8 mouse cellular contexts compared by ENCODE assay signal in genomic region chr19:4838526-4839140, GRCm38 (mm10). TPM values are rescaled to one million over a fixed set of nuclear protein-coding genes. Genes with fewer than 3 reads are reported as not detected.
DNase-seq lines count a peak whose midpoint lies in the region; ATAC-seq and TF ChIP-seq lines count a peak whose summit lies in the region.

No protein-coding gene starts in this region.

- DNase-seq in kidney, postnatal 25 days: no peak
- no peak for DNase-seq in Patski (ENCODE audit: low read depth, low spot score)
- no peak for DNase-seq in urinary bladder, postnatal 10 days (ENCODE audit: low spot score)
- DNase-seq in urinary bladder, adult 2 months (ENCODE audit: low spot score): no peak
- no peak for DNase-seq in cerebellum, adult 8-10 months

- peak overlapping the region; percentile 69 for H3K9ac ChIP-seq in kidney, embryonic 14.5 days (ENCODE audit: low read depth, low read length)
- peak overlapping the region; percentile 72 for H3K9ac ChIP-seq in hindbrain, embryonic 12.5 days
- H3K9ac ChIP-seq in midbrain, embryonic 15.5 days: peak overlapping the region; percentile 54

- peaks cover 9% of the 10 kb centered on the region for H3K27me3 ChIP-seq in kidney, embryonic 14.5 days (ENCODE audit: control insufficient read depth, insufficient read depth, low read length)
- peaks cover 35% of the 10 kb centered on the region for H3K27me3 ChIP-seq in Patski
- peaks cover 28% of the 10 kb centered on the region for H3K27me3 ChIP-seq in hindbrain, embryonic 12.5 days
- peaks cover 26% of the 10 kb centered on the region for H3K27me3 ChIP-seq in midbrain, embryonic 15.5 days (replicated peaks)

- 0 out of 2 replicates have a peak, but pooled peaks cover 7% of the 10 kb centered on the region for H3K4me1 ChIP-seq in kidney, embryonic 14.5 days (ENCODE audit: control insufficient read depth, insufficient read depth, low read length)
- H3K4me1 ChIP-seq in hindbrain, embryonic 12.5 days: peaks cover 17% of the 10 kb centered on the region
- H3K4me1 ChIP-seq in midbrain, embryonic 15.5 days: peaks cover 18% of the 10 kb centered on the region

- ATAC-seq in kidney, embryonic 14.5 days (ENCODE audit: low FRiP score, low TSS enrichment): peak; percentile 49
- peak; percentile 40 for ATAC-seq in Patski
- ATAC-seq in hindbrain, embryonic 12.5 days (ENCODE audit: low FRiP score): peak; percentile 47
- ATAC-seq in midbrain, embryonic 15.5 days (replicated peaks): peak; percentile 43

- WGBS in kidney, embryonic 14.5 days: 32% methylated on average over 10 of the region's 10 CpGs
- 34% methylated on average over 10 of the region's 10 CpGs for WGBS in hindbrain, embryonic 12.5 days
- 33% methylated on average over 10 of the region's 10 CpGs for WGBS in midbrain, embryonic 15.5 days

- peak overlapping the region; percentile 59 for H3K4me3 ChIP-seq in kidney, embryonic 14.5 days (ENCODE audit: low read length)
- peak overlapping the region; percentile 59 for H3K4me3 ChIP-seq in hindbrain, embryonic 12.5 days
- H3K4me3 ChIP-seq in midbrain, embryonic 15.5 days: peak overlapping the region; percentile 54

- POLR2A ChIA-PET in Patski (lab: Charles Lee): interaction anchor here (0.6 to 1.7 kb wide), 4 partner anchors 12 to 926 kb away, joined by 3 to 7 read pairs (median 4); partner anchors contain the start of genes Ndufs8 and Rbm4b

- H3K9me3 ChIP-seq in kidney, embryonic 14.5 days (ENCODE audit: control insufficient read depth, low read length): no peaks in the 10 kb centered on the region
- H3K9me3 ChIP-seq in hindbrain, embryonic 12.5 days (replicated peaks): no peaks in the 10 kb centered on the region
- no peaks in the 10 kb centered on the region for H3K9me3 ChIP-seq in midbrain, embryonic 15.5 days

- no peaks in the 10 kb centered on the region for H3K36me3 ChIP-seq in kidney, embryonic 14.5 days (ENCODE audit: control insufficient read depth, insufficient read depth, low read length)
- H3K36me3 ChIP-seq in hindbrain, embryonic 12.5 days: peaks cover 4% of the 10 kb centered on the region; the same call in 1 of the 2 replicates
- H3K36me3 ChIP-seq in midbrain, embryonic 15.5 days (replicated peaks): no peaks in the 10 kb centered on the region

- H3K27ac ChIP-seq in kidney, embryonic 14.5 days (ENCODE audit: low read depth, low read length): no peak overlapping the region
- no peak overlapping the region for H3K27ac ChIP-seq in hindbrain, embryonic 12.5 days
- no peak overlapping the region for H3K27ac ChIP-seq in midbrain, embryonic 15.5 days

- H3K4me2 ChIP-seq in kidney, embryonic 14.5 days (replicated peaks; ENCODE audit: low read depth, low read length): peak overlapping the region; percentile 76
- peak overlapping the region; percentile 95 for H3K4me2 ChIP-seq in hindbrain, embryonic 12.5 days (replicated peaks)
- H3K4me2 ChIP-seq in midbrain, embryonic 15.5 days: peak overlapping the region; percentile 93

- TF ChIP-seq CTCF in Patski (IDR thresholded peaks at IDR 0.05): no peak

- in situ Hi-C loops in Patski (cut with MboI; ENCODE audit: low pct_unique_long_range_greater_than_20kb): no loop called here

- CTCF ChIA-PET in Patski (lab: Charles Lee): interaction anchor here (1.2 to 2.1 kb wide), 3 partner anchors 9 to 26 kb away, joined by 3 to 9 read pairs (median 7); no protein-coding TSS in a partner anchor

RNA-seq across cellular contexts. Expression of gene Ccs, which starts 0.5 kb away (rescaled TPM):
- 53.5 and 57.4 TPM in 2 replicates for polyA plus RNA-seq in kidney, embryonic 14.5 days (2014; fragmentation: Nextera tagmentation; extraction: Ambion mirVana)
- 133 TPM for polyA plus RNA-seq in Patski (2021)
- polyA plus RNA-seq in hindbrain, embryonic 12.5 days (2016; fragmentation: Nextera tagmentation; extraction: Ambion mirVana): 42.7 and 46.4 TPM in 2 replicates
- polyA plus RNA-seq in midbrain, embryonic 15.5 days (2015; fragmentation: Nextera tagmentation; extraction: Ambion mirVana): 43.9 and 44.1 TPM in 2 replicates
- 64.5 and 75.5 TPM in 2 replicates for polyA plus RNA-seq in urinary bladder, adult 2 months (2012; rRNA removed)

RNA-seq across cellular contexts. Expression of gene Ccdc87, which starts 0.5 kb away (rescaled TPM):
- not detected in 2 replicates for polyA plus RNA-seq in kidney, embryonic 14.5 days (2014; fragmentation: Nextera tagmentation; extraction: Ambion mirVana)
- polyA plus RNA-seq in Patski (2021): 0.26 TPM
- 0.35 and 0.40 TPM in 2 replicates for polyA plus RNA-seq in hindbrain, embryonic 12.5 days (2016; fragmentation: Nextera tagmentation; extraction: Ambion mirVana)
- polyA plus RNA-seq in midbrain, embryonic 15.5 days (2015; fragmentation: Nextera tagmentation; extraction: Ambion mirVana): 0.74 and 0.83 TPM in 2 replicates
- polyA plus RNA-seq in urinary bladder, adult 2 months (2012; rRNA removed): 0.07 and 0.09 TPM in 2 replicates

RNA-seq across cellular contexts. Expression of gene Ctsf, which starts 16.3 kb away (rescaled TPM):
- polyA plus RNA-seq in kidney, embryonic 14.5 days (2014; fragmentation: Nextera tagmentation; extraction: Ambion mirVana): 36.2 and 43.6 TPM in 2 replicates
- 79.4 TPM for polyA plus RNA-seq in Patski (2021)
- polyA plus RNA-seq in hindbrain, embryonic 12.5 days (2016; fragmentation: Nextera tagmentation; extraction: Ambion mirVana): 56.3 and 57.4 TPM in 2 replicates
- 83.0 and 84.3 TPM in 2 replicates for polyA plus RNA-seq in midbrain, embryonic 15.5 days (2015; fragmentation: Nextera tagmentation; extraction: Ambion mirVana)
- 78.4 and 82.7 TPM in 2 replicates for polyA plus RNA-seq in urinary bladder, adult 2 months (2012; rRNA removed)

RNA-seq across cellular contexts. Expression of gene Rbm14, which starts 27.2 kb away (rescaled TPM):
- polyA plus RNA-seq in kidney, embryonic 14.5 days (2014; fragmentation: Nextera tagmentation; extraction: Ambion mirVana): 71.4 and 102 TPM in 2 replicates
- polyA plus RNA-seq in Patski (2021): 36.5 TPM
- polyA plus RNA-seq in hindbrain, embryonic 12.5 days (2016; fragmentation: Nextera tagmentation; extraction: Ambion mirVana): 96.0 and 97.9 TPM in 2 replicates
- 69.3 and 72.8 TPM in 2 replicates for polyA plus RNA-seq in midbrain, embryonic 15.5 days (2015; fragmentation: Nextera tagmentation; extraction: Ambion mirVana)
- polyA plus RNA-seq in urinary bladder, adult 2 months (2012; rRNA removed): 17.1 and 17.5 TPM in 2 replicates

RNA-seq across cellular contexts. Expression of gene Gm21992, which starts 27.2 kb away (rescaled TPM):
- polyA plus RNA-seq in kidney, embryonic 14.5 days (2014; fragmentation: Nextera tagmentation; extraction: Ambion mirVana): 30.6 and 41.2 TPM in 2 replicates
- polyA plus RNA-seq in Patski (2021): 9.9 TPM
- polyA plus RNA-seq in hindbrain, embryonic 12.5 days (2016; fragmentation: Nextera tagmentation; extraction: Ambion mirVana): 41.5 and 42.9 TPM in 2 replicates
- 17.0 and 19.5 TPM in 2 replicates for polyA plus RNA-seq in midbrain, embryonic 15.5 days (2015; fragmentation: Nextera tagmentation; extraction: Ambion mirVana)
- 12.7 and 17.2 TPM in 2 replicates for polyA plus RNA-seq in urinary bladder, adult 2 months (2012; rRNA removed)
